Mouse (Mus musculus): ENCODE measurements at regions not wholly inside any gene's neighbourhood (a gene's known extent, or its start where the extent isn't known, plus 50 kb on each side); places are given as distances from the start of the nearest gene placed in this dataset.

DNA sequence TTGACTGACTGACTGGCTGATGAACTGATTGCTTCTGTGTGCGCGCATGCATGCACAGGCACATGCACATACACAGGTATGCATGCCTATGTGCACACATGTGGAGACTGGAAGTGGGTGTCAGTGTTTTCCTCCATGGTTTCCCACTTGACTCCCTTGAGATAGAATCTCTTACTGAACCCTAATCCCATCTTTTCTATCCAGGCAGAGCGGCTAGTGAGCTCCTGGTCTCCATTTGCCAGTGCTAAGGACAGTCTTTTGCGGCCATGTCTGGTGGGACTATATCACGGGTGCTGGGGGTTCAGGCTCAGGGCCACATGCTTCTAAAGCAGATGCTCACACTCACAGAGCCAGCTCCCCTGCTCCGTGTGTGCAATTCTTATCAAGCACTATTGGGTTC is 133.0 kb upstream of the Bcl6 start:
- Histone ChIP-seq H3K27ac (no peak overlapping the region), H3K36me3 (no peaks in the 10 kb centered on the region), H3K4me3 (no peak overlapping the region), H3K27me3 (ENCODE audit: insufficient read depth, poor library complexity, severe bottlenecking) (no peaks in the 10 kb centered on the region), H3K4me1 (no peaks in the 10 kb centered on the region), H3K9me3 (no peaks in the 10 kb centered on the region)
- no peak for DNase-seq (ENCODE audit: low spot score)
- 86% methylated on average over 6 of the region's 6 CpGs for WGBS

DNA sequence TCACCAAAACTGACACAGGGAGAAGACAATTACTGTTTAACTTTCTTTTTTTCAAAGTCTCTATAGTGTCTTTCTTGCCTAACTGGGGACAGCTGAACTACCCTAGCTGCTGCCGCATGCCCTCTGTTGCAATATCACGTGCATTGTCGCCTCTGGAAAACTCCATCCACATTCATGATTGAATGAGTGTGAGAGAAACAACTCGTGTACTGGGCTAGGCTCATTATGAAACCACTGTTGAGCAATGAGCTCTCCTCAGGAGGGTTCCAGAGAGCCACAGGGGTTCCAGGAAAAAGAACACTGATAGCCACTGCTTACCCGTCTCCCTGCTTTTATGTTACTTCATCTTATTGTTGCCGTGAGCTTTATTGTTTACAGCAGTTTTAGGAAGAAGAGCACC is 132.2 kb upstream of the Bcl6 start:
- H3K9me3 ChIP-seq: no peaks in the 10 kb centered on the region
- no peaks in the 10 kb centered on the region for H3K36me3 ChIP-seq
- H3K4me1 ChIP-seq: no peaks in the 10 kb centered on the region
- H3K27ac ChIP-seq: no peak overlapping the region
- no peak overlapping the region for H3K4me3 ChIP-seq
- no peak for DNase-seq (ENCODE audit: low spot score)
- no peaks in the 10 kb centered on the region for H3K27me3 ChIP-seq (ENCODE audit: insufficient read depth, poor library complexity, severe bottlenecking)
- WGBS: 73% methylated on average over 6 of the region's 6 CpGs

DNA sequence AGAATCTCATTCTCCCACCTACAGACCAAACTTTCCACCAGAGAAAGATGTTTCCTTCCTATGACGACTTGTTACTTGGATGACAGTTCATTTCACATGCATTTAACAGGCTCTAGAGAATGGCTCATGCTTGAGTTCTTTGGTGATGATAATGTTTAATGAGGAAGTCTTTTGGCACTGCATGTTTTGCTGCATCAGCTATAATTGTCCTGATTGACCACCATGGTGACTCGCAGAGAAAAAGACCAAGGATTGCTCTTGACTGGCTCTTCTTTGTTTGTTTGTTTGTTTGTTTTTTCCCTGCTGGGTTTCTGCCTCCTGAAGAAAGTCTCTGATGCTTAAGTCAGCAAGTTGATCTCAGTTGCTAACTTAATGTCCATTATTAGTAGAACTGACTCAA is 129.8 kb upstream of the Bcl6 start:
- DNase-seq (ENCODE audit: low spot score): no peak
- H3K27me3 ChIP-seq (ENCODE audit: insufficient read depth, poor library complexity, severe bottlenecking): no peaks in the 10 kb centered on the region
- no peaks in the 10 kb centered on the region for H3K4me1 ChIP-seq
- H3K4me3 ChIP-seq: no peak overlapping the region
- no peaks in the 10 kb centered on the region for H3K36me3 ChIP-seq
- WGBS: 67% methylated on average over 2 of the region's 2 CpGs
- no peak overlapping the region for H3K27ac ChIP-seq
- H3K9me3 ChIP-seq: no peaks in the 10 kb centered on the region

DNA sequence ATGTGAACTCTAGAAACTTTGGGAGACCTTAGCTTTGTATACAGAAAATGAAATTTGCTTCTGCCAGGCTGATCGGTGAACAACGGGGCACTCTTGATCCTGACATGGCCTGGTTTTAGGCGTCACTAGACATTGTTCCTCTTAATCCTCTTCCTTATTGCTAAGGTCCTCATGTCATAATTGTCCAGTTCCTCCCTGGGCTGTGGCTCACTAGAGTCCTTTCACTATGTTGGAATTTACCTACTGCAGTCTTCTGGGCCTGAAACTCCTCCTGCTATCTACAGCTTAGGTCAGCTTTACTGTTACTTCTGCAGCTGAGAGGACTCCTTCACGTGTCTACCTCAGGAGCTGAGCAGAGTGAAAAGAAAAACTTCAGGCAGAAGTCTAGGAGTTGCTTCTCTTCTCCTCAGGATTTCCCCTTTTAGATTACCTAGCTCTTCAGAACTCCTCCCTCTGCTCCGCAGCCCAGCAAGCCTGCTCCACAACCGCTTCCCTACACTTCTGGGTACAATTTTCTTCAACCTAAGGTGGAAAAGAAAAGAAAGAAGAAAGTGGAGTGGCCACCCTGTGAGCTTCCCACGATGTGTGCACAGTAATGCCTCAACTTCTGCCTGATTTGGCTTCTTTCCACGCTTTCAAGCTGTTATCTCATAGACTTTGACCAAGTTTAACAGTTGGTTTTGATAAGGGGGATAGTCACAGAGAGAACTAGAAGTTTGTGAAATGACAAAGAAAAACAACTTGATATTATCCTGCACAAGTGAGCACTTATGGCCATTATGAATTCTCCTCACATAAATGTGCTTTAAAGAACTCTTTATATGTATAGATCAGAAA is 114.4 kb upstream of the Bcl6 start:
- Histone ChIP-seq H3K4me3 (no peak overlapping the region), H3K9me3 (no peaks in the 10 kb centered on the region), H3K27ac (no peak overlapping the region), H3K36me3 (no peaks in the 10 kb centered on the region), H3K4me1 (no peaks in the 10 kb centered on the region; the same call in 1 of the 2 replicates), H3K27me3 (ENCODE audit: insufficient read depth, poor library complexity, severe bottlenecking) (no peaks in the 10 kb centered on the region)
- WGBS: 68% methylated on average over 8 of the region's 8 CpGs
- DNase-seq (ENCODE audit: low spot score): no peak

- 79% methylated on average over 8 of the region's 8 CpGs for WGBS
- Histone ChIP-seq H3K9me3 (no peaks in the 10 kb centered on the region), H3K4me3 (no peak overlapping the region), H3K27me3 (ENCODE audit: insufficient read depth, poor library complexity, severe bottlenecking) (no peaks in the 10 kb centered on the region), H3K36me3 (no peaks in the 10 kb centered on the region), H3K4me1 (no peaks in the 10 kb centered on the region), H3K27ac (no peak overlapping the region)
- no peak for DNase-seq (ENCODE audit: low spot score)
Observed at GRCm38 (mm10) chr16:24097596-24097995, 108.9 kb upstream of the Bcl6 start.

DNA sequence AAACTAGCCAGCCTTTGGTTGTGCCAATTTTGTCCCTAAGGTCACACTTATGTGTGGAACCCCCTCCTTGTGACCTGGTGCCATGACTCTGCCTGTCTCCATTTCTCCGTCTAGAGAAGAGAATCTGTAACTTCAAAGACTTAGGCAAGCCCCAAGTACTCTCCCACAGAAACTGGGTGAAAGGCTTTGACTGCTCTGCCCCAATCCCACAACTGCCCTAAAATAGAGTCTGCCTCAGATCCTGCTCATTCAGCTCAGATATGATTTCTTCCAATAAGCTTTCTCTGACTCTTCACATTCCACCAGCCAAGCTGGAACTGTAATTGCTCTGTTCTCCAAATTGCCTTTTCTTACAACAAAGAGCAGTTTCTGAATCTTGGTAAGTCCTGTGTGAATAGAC is 107.4 kb upstream of the Bcl6 start:
- Histone ChIP-seq H3K4me3 (no peak overlapping the region), H3K27me3 (ENCODE audit: insufficient read depth, poor library complexity, severe bottlenecking) (no peaks in the 10 kb centered on the region), H3K36me3 (no peaks in the 10 kb centered on the region), H3K9me3 (no peaks in the 10 kb centered on the region), H3K4me1 (no peaks in the 10 kb centered on the region), H3K27ac (no peak overlapping the region)
- no peak for DNase-seq (ENCODE audit: low spot score)
- 55% methylated on average over 1 of the region's 1 CpGs for WGBS

GRCm38 (mm10) chr16:24095630-24096029 is 107.0 kb upstream of the Bcl6 start:
- DNase-seq (ENCODE audit: low spot score): no peak
- Histone ChIP-seq H3K4me1 (no peaks in the 10 kb centered on the region), H3K9me3 (no peaks in the 10 kb centered on the region), H3K36me3 (no peaks in the 10 kb centered on the region), H3K27me3 (ENCODE audit: insufficient read depth, poor library complexity, severe bottlenecking) (no peaks in the 10 kb centered on the region), H3K27ac (no peak overlapping the region), H3K4me3 (no peak overlapping the region)
- WGBS: 90% methylated on average over 4 of the region's 4 CpGs

DNA sequence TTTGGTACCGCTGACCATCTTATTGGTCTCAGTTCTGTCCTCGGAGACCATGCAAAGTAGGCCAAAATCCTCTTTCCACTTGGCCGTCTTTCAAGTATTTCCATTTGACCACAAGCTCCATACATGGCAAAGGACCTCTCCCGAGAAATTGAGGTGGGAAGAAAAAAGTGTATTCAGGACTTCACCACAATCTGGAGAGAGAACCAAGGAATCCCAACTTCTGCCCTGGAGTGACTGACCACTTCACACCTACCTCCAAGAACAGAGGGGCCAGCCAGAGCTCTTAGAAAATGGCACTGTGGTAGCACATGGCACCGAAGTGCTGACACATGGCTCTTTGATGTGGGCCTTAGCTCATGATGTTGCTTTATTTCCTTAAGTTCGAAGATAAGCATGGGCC is 105.9 kb upstream of the Bcl6 start:
- WGBS: 81% methylated on average over 6 of the region's 6 CpGs
- H3K4me1 ChIP-seq: no peaks in the 10 kb centered on the region
- DNase-seq (ENCODE audit: low spot score): no peak
- no peaks in the 10 kb centered on the region for H3K9me3 ChIP-seq
- H3K4me3 ChIP-seq: no peak overlapping the region
- H3K27me3 ChIP-seq (ENCODE audit: insufficient read depth, poor library complexity, severe bottlenecking): no peaks in the 10 kb centered on the region
- H3K36me3 ChIP-seq: no peaks in the 10 kb centered on the region
- H3K27ac ChIP-seq: no peak overlapping the region

- DNase-seq (ENCODE audit: low spot score): peak; percentile 55
- Histone ChIP-seq H3K27ac (no peak overlapping the region), H3K27me3 (ENCODE audit: insufficient read depth, poor library complexity, severe bottlenecking) (no peaks in the 10 kb centered on the region), H3K4me1 (no peaks in the 10 kb centered on the region), H3K9me3 (no peaks in the 10 kb centered on the region), H3K4me3 (no peak overlapping the region), H3K36me3 (no peaks in the 10 kb centered on the region)
- WGBS: 85% methylated on average over 8 of the region's 8 CpGs
Observed at GRCm38 (mm10) chr16:24093624-24094023, 105.0 kb upstream of the Bcl6 start.

DNA sequence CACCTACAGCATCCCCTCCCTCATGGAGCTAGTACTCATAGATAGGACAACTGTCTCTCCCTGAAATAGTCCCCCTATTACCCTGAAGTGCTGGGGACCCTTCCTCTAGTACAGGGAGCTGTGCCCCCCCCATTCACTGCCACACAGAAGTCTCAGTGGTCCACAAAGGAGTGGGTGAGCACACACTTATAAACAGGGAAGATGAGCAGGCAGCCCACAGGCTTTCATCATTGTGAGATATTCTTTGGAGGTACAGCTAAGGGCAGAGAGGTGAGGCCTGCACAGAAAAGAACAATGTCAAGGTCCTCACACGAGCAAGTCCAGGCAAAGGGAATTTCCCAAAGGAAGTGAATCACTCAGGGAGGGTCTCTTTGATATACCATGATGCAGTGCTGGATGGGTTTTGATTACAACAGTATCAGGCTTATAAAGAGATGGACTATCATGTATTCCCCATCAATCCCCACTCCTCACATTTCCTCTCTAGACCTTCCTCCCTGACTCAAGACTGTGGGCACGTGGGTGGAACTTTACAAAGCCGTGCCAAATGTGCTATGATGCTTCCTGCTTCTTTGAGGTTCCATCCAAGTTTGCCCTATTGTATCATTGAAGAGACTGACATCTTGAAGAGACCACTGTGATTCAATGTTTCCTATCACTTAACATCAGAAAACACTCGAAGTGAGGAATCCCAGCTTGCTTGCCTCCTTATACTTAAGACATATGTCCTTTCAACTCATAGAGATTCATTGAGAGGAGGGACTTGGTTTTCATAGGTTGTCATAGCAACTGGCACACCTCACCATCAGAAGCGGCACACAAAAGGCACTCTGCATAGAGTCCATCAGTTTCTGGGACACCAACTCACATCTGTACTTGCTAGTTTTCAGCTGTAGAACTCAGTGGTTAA is 104.2 kb upstream of the Bcl6 start:
- no peak overlapping the region for H3K4me3 ChIP-seq
- 75% methylated on average over 5 of the region's 5 CpGs for WGBS
- no peaks in the 10 kb centered on the region for H3K4me1 ChIP-seq
- H3K9me3 ChIP-seq: no peaks in the 10 kb centered on the region
- no peaks in the 10 kb centered on the region for H3K36me3 ChIP-seq
- H3K27ac ChIP-seq: no peak overlapping the region
- DNase-seq (ENCODE audit: low spot score): peak; percentile 59
- H3K27me3 ChIP-seq (ENCODE audit: insufficient read depth, poor library complexity, severe bottlenecking): no peaks in the 10 kb centered on the region

GRCm38 (mm10) chr16:24092136-24092535 is 103.5 kb upstream of the Bcl6 start:
- no peaks in the 10 kb centered on the region for H3K27me3 ChIP-seq (ENCODE audit: insufficient read depth, poor library complexity, severe bottlenecking)
- no peaks in the 10 kb centered on the region for H3K36me3 ChIP-seq
- no peaks in the 10 kb centered on the region for H3K9me3 ChIP-seq
- H3K4me3 ChIP-seq: no peak overlapping the region
- DNase-seq (ENCODE audit: low spot score): peak; percentile 14
- no peak overlapping the region for H3K27ac ChIP-seq
- no peaks in the 10 kb centered on the region for H3K4me1 ChIP-seq
- WGBS: 73% methylated on average over 4 of the region's 4 CpGs

GRCm38 (mm10) chr16:24090981-24091380 is 102.3 kb upstream of the Bcl6 start:
- 81% methylated on average over 4 of the region's 4 CpGs for WGBS
- no peaks in the 10 kb centered on the region for H3K27me3 ChIP-seq (ENCODE audit: insufficient read depth, poor library complexity, severe bottlenecking)
- DNase-seq (ENCODE audit: low spot score): peak; percentile 19

More at GRCm38 (mm10) chr16:24090981-24091380, 102.3 kb upstream of the Bcl6 start:
- H3K36me3 ChIP-seq: no peaks in the 10 kb centered on the region
- no peaks in the 10 kb centered on the region for H3K9me3 ChIP-seq
- no peaks in the 10 kb centered on the region for H3K4me1 ChIP-seq
- no peak overlapping the region for H3K27ac ChIP-seq
- H3K4me3 ChIP-seq: no peak overlapping the region

All from heart, embryonic 10.5 days (tissue).